Mouse (Mus musculus) forebrain, embryonic 10.5 days (tissue): Measurements from ENCODE around the gene Ctdsp1. TPM values are rescaled to one million over a fixed set of nuclear protein-coding genes. Genes with fewer than 3 reads are reported as not detected.

Source experiments
- DNase-seq: peaks from one replicate; pipeline ENCODE4 v3.0.0-alpha.2; 2017; ENCODE audit warnings: low spot score; ENCODE audit errors: extremely low spot score
- H3K27ac ChIP-seq: fragments of 300-500 bp; sonication (generic); 2 replicates; pipeline ENCODE4 v1.5.1; 2016; ENCODE audit warnings: mild to moderate bottlenecking
- H3K27me3 ChIP-seq: fragments of 300-500 bp; sonication (generic); 2 replicates; pipeline ENCODE4 v1.6.1; 2016; ENCODE audit warnings: mild to moderate bottlenecking; ENCODE audit not compliant: poor library complexity, severe bottlenecking
- H3K36me3 ChIP-seq: fragments of 300-500 bp; sonication (generic); replicated peaks from 2 replicates; pipeline ENCODE4 v1.6.1; 2016; ENCODE audit warnings: mild to moderate bottlenecking, moderate library complexity
- H3K4me1 ChIP-seq: fragments of 300-500 bp; sonication (generic); 2 replicates; pipeline ENCODE4 v1.6.1; 2016
- H3K4me3 ChIP-seq: fragments of 300-500 bp; sonication (generic); 2 replicates; pipeline ENCODE4 v1.5.1; 2016; ENCODE audit warnings: mild to moderate bottlenecking, moderate library complexity
- H3K9me3 ChIP-seq: fragments of 300-500 bp; sonication (generic); 2 replicates; pipeline ENCODE4 v1.6.1; 2016; ENCODE audit warnings: mild to moderate bottlenecking, moderate library complexity
- WGBS: fragments of 180-500 bp; shearing (Covaris S2); methylation state at CpG from one replicate; pipeline ENCODE4 v1.1.7; 2016; 5-methylcytosine and 5-hydroxymethylcytosine counted together
- microRNA counts: library from miRNA; unstranded; fragments of <30 nt; microRNA quantifications from one replicate; lab custom pipeline; 2017
- microRNA-seq: library from miRNA; unstranded; fragments of <30 nt; microRNA quantifications from one replicate; pipeline ENCODE4, GENCODE M21; 2017
- polyA plus RNA-seq: library from polyadenylated mRNA; unstranded; fragments of >200 nt; fragmentation: Nextera tagmentation; extraction: Ambion mirVana; gene quantifications from 2 replicates; pipeline ENCODE4 v1.2.1, GENCODE M21; 2016

Ctdsp1 gene
- polyA plus RNA-seq, 1 experiment from 2014 or later, result 38.0 TPM

GRCm38 (mm10) chr1:74444538-74444937 lies 53.2 kb downstream of the Ctdsp1 start:
- 89% methylated on average over 2 of the region's 2 CpGs for WGBS
- no peaks in the 10 kb centered on the region for H3K9me3 ChIP-seq
- H3K27ac ChIP-seq, result no peak overlapping the region
- no peaks in the 10 kb centered on the region for H3K4me1 ChIP-seq
- no peak for DNase-seq
- peaks cover 96% of the 10 kb centered on the region for H3K36me3 ChIP-seq
- H3K4me3 ChIP-seq, result no peak overlapping the region
- no peaks in the 10 kb centered on the region for H3K27me3 ChIP-seq

MicroRNAs encoded within 50 kb of the gene (microRNA counts, 519-probe panel; counts per million panel counts)
- microRNA mmu-miR-26b (lab: Ali Mortazavi, UCI), result 2,424 counts per million, percentile 69 among the panel's probes with 10 or more counts

Small RNA genes lying within 50 kb of the gene (microRNA-seq; reads per million reads assigned to microRNA genes)
- gene Mir26b, result 23,877 reads per million, percentile 99 among the genes with 10 or more reads in this experiment

Other genes starting within 250 kb of the Ctdsp1 start
- 0.05 and 0.14 TPM in 2 replicates for gene Cxcr2, start 237.5 kb upstream of the Ctdsp1 start, polyA plus RNA-seq
- gene Cxcr1, start 196.9 kb upstream of the Ctdsp1 start, polyA plus RNA-seq, result not detected in 2 replicates
- 345 TPM in 2 replicates for gene Arpc2, start 155.4 kb upstream of the Ctdsp1 start, polyA plus RNA-seq
- gene Gpbar1, start 113.0 kb upstream of the Ctdsp1 start, polyA plus RNA-seq, result 0.14 and 0.33 TPM in 2 replicates
- 245 and 246 TPM in 2 replicates for gene Aamp, start 106.8 kb upstream of the Ctdsp1 start, polyA plus RNA-seq
- 99.7 and 101 TPM in 2 replicates for gene Pnkd, start 106.6 kb upstream of the Ctdsp1 start, polyA plus RNA-seq
- gene Tmbim1, start 85.9 kb upstream of the Ctdsp1 start, polyA plus RNA-seq, result 8.1 and 8.3 TPM in 2 replicates
- gene Catip, start 29.4 kb upstream of the Ctdsp1 start, polyA plus RNA-seq, result 0.12 and 0.34 TPM in 2 replicates
- gene Slc11a1, start 16.3 kb upstream of the Ctdsp1 start, polyA plus RNA-seq, result 2.7 and 2.9 TPM in 2 replicates
- gene Vil1, start 17.9 kb downstream of the Ctdsp1 start, polyA plus RNA-seq, result 0.12 and 0.17 TPM in 2 replicates
- 112 TPM in 2 replicates for gene Cnot9, start 114.5 kb downstream of the Ctdsp1 start, polyA plus RNA-seq
- gene Plcd4, start 151.4 kb downstream of the Ctdsp1 start, polyA plus RNA-seq, result 0.90 and 1.1 TPM in 2 replicates
- gene Usp37, start 152.8 kb downstream of the Ctdsp1 start, polyA plus RNA-seq, result 53.2 TPM in 2 replicates
- 9.7 and 10.8 TPM in 2 replicates for gene Zfp142, start 196.7 kb downstream of the Ctdsp1 start, polyA plus RNA-seq
- gene Bcs1l, start 196.8 kb downstream of the Ctdsp1 start, polyA plus RNA-seq, result 16.8 and 18.1 TPM in 2 replicates
- 37.7 and 40.0 TPM in 2 replicates for gene Rnf25, start 209.9 kb downstream of the Ctdsp1 start, polyA plus RNA-seq
- 12.0 and 17.6 TPM in 2 replicates for gene Stk36, start 209.9 kb downstream of the Ctdsp1 start, polyA plus RNA-seq